Mouse (Mus musculus) lung, postnatal 0 days (tissue): ENCODE measurements at regions not wholly inside any gene's neighbourhood (a gene's known extent, or its start where the extent isn't known, plus 50 kb on each side); places are given as distances from the start of the nearest gene placed in this dataset.

Source experiments
- ATAC-seq: fragments of 200-750 bp; cut with Nextera tagmentation; 2 replicates; pipeline ENCODE4 v1.8.0; 2017; ENCODE audit warnings: moderate library complexity
- DNase-seq: peaks from one replicate; pipeline ENCODE4 v3.0.0-alpha.2; 2016; ENCODE audit warnings: low spot score
- H3K27ac ChIP-seq: fragments of 300-500 bp; sonication (generic); 2 replicates; pipeline ENCODE4 v1.5.1; 2014; ENCODE audit warnings: antibody characterized with exemption, mild to moderate bottlenecking, low read length, mixed read lengths
- H3K27me3 ChIP-seq: fragments of 300-500 bp; sonication (generic); replicated peaks from 2 replicates; pipeline ENCODE4 v1.6.1; 2014; ENCODE audit warnings: low read length, mixed read lengths; ENCODE audit not compliant: insufficient read depth
- H3K36me3 ChIP-seq: fragments of 300-500 bp; sonication (generic); 2 replicates; pipeline ENCODE4 v1.6.1; 2014; ENCODE audit warnings: low read length, mixed read lengths; ENCODE audit not compliant: insufficient read depth
- H3K4me1 ChIP-seq: fragments of 300-500 bp; sonication (generic); 2 replicates; pipeline ENCODE4 v1.6.1; 2014; ENCODE audit warnings: antibody characterized with exemption, low read depth, low read length, mixed read lengths; ENCODE audit not compliant: insufficient read depth
- H3K4me2 ChIP-seq: fragments of 300-500 bp; sonication (generic); replicated peaks from 2 replicates; pipeline ENCODE4 v1.6.1; 2014; ENCODE audit warnings: low read depth, mild to moderate bottlenecking, low read length, moderate library complexity, mixed read lengths
- H3K4me3 ChIP-seq: fragments of 300-500 bp; sonication (generic); 2 replicates; pipeline ENCODE4 v1.5.1; 2014; ENCODE audit warnings: low read depth, low read length
- H3K9ac ChIP-seq: fragments of 300-500 bp; sonication (generic); replicated peaks from 2 replicates; pipeline ENCODE4 v1.6.1; 2014; ENCODE audit warnings: low read depth, mild to moderate bottlenecking
- H3K9me3 ChIP-seq: fragments of 300-500 bp; sonication (generic); 2 replicates; pipeline ENCODE4 v1.6.1; 2016; ENCODE audit warnings: low read length, mixed read lengths
- CTCF ChIP-seq: IDR thresholded peaks from 2 replicates; pipeline ENCODE4 v1.5.1; 2016; ENCODE audit warnings: antibody characterized with exemption, mild to moderate bottlenecking
- EP300 ChIP-seq: IDR thresholded peaks from 2 replicates; pipeline ENCODE4 v1.6.1; 2016; ENCODE audit warnings: antibody characterized with exemption, mild to moderate bottlenecking, control low read depth
- WGBS: fragments of 180-500 bp; shearing (Covaris S2); extraction: QIAGEN DNeasy Blood & Tissue Kit; methylation state at CpG from one replicate; pipeline ENCODE4 v1.1.7; 2014; 5-methylcytosine and 5-hydroxymethylcytosine counted together

GRCm38 (mm10) chr11:26826194-26826593 is 232.4 kb upstream of the Vrk2 start:
- H3K4me1 ChIP-seq = no peaks in the 10 kb centered on the region
- H3K4me2 ChIP-seq = no peak overlapping the region
- H3K4me3 ChIP-seq = no peak overlapping the region
- no peaks in the 10 kb centered on the region for H3K9me3 ChIP-seq
- no peak overlapping the region for H3K9ac ChIP-seq
- ATAC-seq = no peak
- H3K36me3 ChIP-seq = no peaks in the 10 kb centered on the region
- H3K27me3 ChIP-seq = no peaks in the 10 kb centered on the region
- no peak overlapping the region for H3K27ac ChIP-seq
- TF ChIP-seq CTCF = no peak
- no peak for TF ChIP-seq EP300
- no peak for DNase-seq
- WGBS = 66% methylated on average over 3 of the region's 3 CpGs

GRCm38 (mm10) chr11:26824080-26824727 is 230.4 kb upstream of the Vrk2 start:
- Histone ChIP-seq H3K4me2 (no peak overlapping the region), H3K27me3 (no peaks in the 10 kb centered on the region), H3K4me3 (no peak overlapping the region), H3K9me3 (no peaks in the 10 kb centered on the region), H3K4me1 (no peaks in the 10 kb centered on the region), H3K36me3 (no peaks in the 10 kb centered on the region), H3K27ac (no peak overlapping the region), H3K9ac (no peak overlapping the region)
- 77% methylated on average over 8 of the region's 8 CpGs for WGBS
- ATAC-seq (no peak), DNase-seq (no peak)
- TF ChIP-seq CTCF (no peak), EP300 (no peak)

- DNase-seq (no peak), ATAC-seq (no peak)
- 34% methylated on average over 1 of the region's 1 CpGs for WGBS
- no peaks in the 10 kb centered on the region for H3K27me3 ChIP-seq
- no peaks in the 10 kb centered on the region for H3K9me3 ChIP-seq
- no peak overlapping the region for H3K9ac ChIP-seq
- H3K36me3 ChIP-seq = no peaks in the 10 kb centered on the region
- no peaks in the 10 kb centered on the region for H3K4me1 ChIP-seq
- no peak overlapping the region for H3K4me2 ChIP-seq
- TF ChIP-seq EP300 (no peak), CTCF (no peak)
- no peak overlapping the region for H3K27ac ChIP-seq
- H3K4me3 ChIP-seq = no peak overlapping the region
Observed at GRCm38 (mm10) chr11:26821091-26821490, 227.3 kb upstream of the Vrk2 start.

- no peaks in the 10 kb centered on the region for H3K9me3 ChIP-seq
- H3K4me3 ChIP-seq = no peak overlapping the region
- H3K36me3 ChIP-seq = no peaks in the 10 kb centered on the region
- H3K4me1 ChIP-seq = no peaks in the 10 kb centered on the region
- no peak overlapping the region for H3K9ac ChIP-seq
- TF ChIP-seq EP300 = no peak
- no peak for TF ChIP-seq CTCF
- H3K27ac ChIP-seq = no peak overlapping the region
- DNase-seq = no peak
- no peaks in the 10 kb centered on the region for H3K27me3 ChIP-seq
- ATAC-seq = no peak
- H3K4me2 ChIP-seq = no peak overlapping the region
Observed at GRCm38 (mm10) chr11:26817316-26817715, 223.5 kb upstream of the Vrk2 start.

GRCm38 (mm10) chr11:26815104-26815503 is 221.3 kb upstream of the Vrk2 start:
- H3K9me3 ChIP-seq = no peaks in the 10 kb centered on the region
- WGBS = 90% methylated on average over 8 of the region's 8 CpGs
- no peaks in the 10 kb centered on the region for H3K4me1 ChIP-seq
- H3K9ac ChIP-seq = no peak overlapping the region
- H3K27ac ChIP-seq = no peak overlapping the region
- TF ChIP-seq CTCF = no peak
- no peak for TF ChIP-seq EP300
- no peak overlapping the region for H3K4me2 ChIP-seq
- no peak for DNase-seq
- no peak overlapping the region for H3K4me3 ChIP-seq
- no peaks in the 10 kb centered on the region for H3K36me3 ChIP-seq
- no peaks in the 10 kb centered on the region for H3K27me3 ChIP-seq
- ATAC-seq = no peak

GRCm38 (mm10) chr11:26814601-26815000 is 220.8 kb upstream of the Vrk2 start:
- Histone ChIP-seq H3K9me3 (no peaks in the 10 kb centered on the region), H3K27ac (no peak overlapping the region), H3K4me2 (no peak overlapping the region), H3K36me3 (no peaks in the 10 kb centered on the region), H3K9ac (no peak overlapping the region), H3K27me3 (no peaks in the 10 kb centered on the region), H3K4me3 (no peak overlapping the region), H3K4me1 (no peaks in the 10 kb centered on the region)
- WGBS = 79% methylated on average over 3 of the region's 3 CpGs
- ATAC-seq = no peak
- no peak for DNase-seq
- TF ChIP-seq EP300 (no peak), CTCF (no peak)
